In genomic region chr15:96591876-96592417, GRCm38 (mm10) we compare ENCODE assay signal across 15 mouse cellular contexts. TPM values are rescaled to one million over a fixed set of nuclear protein-coding genes. Genes with fewer than 3 reads are reported as not detected.
DNase-seq lines count a peak whose midpoint lies in the region; ATAC-seq and TF ChIP-seq lines count a peak whose summit lies in the region.
"Had no signal": no experiment of that assay in that cellular context is flagged by ENCODE, and none has a peak within 500 bp of the region (broad histone marks: within the 10 kb centered on the region; RNA-seq: fewer than 3 reads in every experiment).

No protein-coding gene starts in this region.

- 77% methylated on average over 10 of the region's 10 CpGs for WGBS in embryonic facial prominence, embryonic 14.5 days
- 86% methylated on average over 10 of the region's 10 CpGs for WGBS in embryonic facial prominence, embryonic 10.5 days
- 54% methylated on average over 10 of the region's 10 CpGs for WGBS in heart, postnatal 0 days
- WGBS in heart, embryonic 12.5 days, result 82% methylated on average over 10 of the region's 10 CpGs
- WGBS in stomach, embryonic 15.5 days, result 49% methylated on average over 10 of the region's 10 CpGs

- no peak overlapping the region for H3K27ac ChIP-seq in embryonic facial prominence, embryonic 14.5 days (replicated peaks; ENCODE audit: low read depth, low read length)
- no peak overlapping the region for H3K27ac ChIP-seq in embryonic facial prominence, embryonic 10.5 days (replicated peaks)
- peak overlapping the region; percentile 69 for H3K27ac ChIP-seq in heart, postnatal 0 days (ENCODE audit: low read depth)
- no peak overlapping the region for H3K27ac ChIP-seq in heart, embryonic 12.5 days (ENCODE audit: poor library complexity, severe bottlenecking)
- peak overlapping the region; percentile 49; the same call in 1 of the 2 replicates for H3K27ac ChIP-seq in stomach, embryonic 15.5 days
- H3K27ac ChIP-seq: forebrain, embryonic 15.5 days; limb, embryonic 15.5 days had no signal

- no peak for ATAC-seq in embryonic facial prominence, embryonic 14.5 days (ENCODE audit: low read depth)
- ATAC-seq in heart, postnatal 0 days (ENCODE audit: insufficient read depth, low read depth), result peak; percentile 74
- no peak for ATAC-seq in heart, embryonic 12.5 days (ENCODE audit: insufficient number of reproducible peaks, low FRiP score)
- no peak; the same call in 1 of the 2 replicates for ATAC-seq in stomach, embryonic 15.5 days (ENCODE audit: insufficient read depth, low FRiP score, low read depth)
- ATAC-seq: forebrain, embryonic 15.5 days; liver, postnatal 0 days had no signal

- no peaks in the 10 kb centered on the region for H3K9me3 ChIP-seq in embryonic facial prominence, embryonic 14.5 days (ENCODE audit: control insufficient read depth, low read length)
- H3K9me3 ChIP-seq in embryonic facial prominence, embryonic 10.5 days, result no peaks in the 10 kb centered on the region
- no peaks in the 10 kb centered on the region for H3K9me3 ChIP-seq in heart, postnatal 0 days (replicated peaks; ENCODE audit: control insufficient read depth, low read length)
- no peaks in the 10 kb centered on the region for H3K9me3 ChIP-seq in heart, embryonic 12.5 days (replicated peaks)
- H3K9me3 ChIP-seq in stomach, embryonic 15.5 days, result no peaks in the 10 kb centered on the region
- H3K9me3 ChIP-seq: forebrain, embryonic 15.5 days; limb, embryonic 15.5 days had no signal

- no peak overlapping the region for H3K4me2 ChIP-seq in embryonic facial prominence, embryonic 14.5 days (ENCODE audit: low read depth, low read length)
- 0 out of 2 replicates have a peak overlapping the region, but pooled peaks have one; percentile 8 for H3K4me2 ChIP-seq in heart, postnatal 0 days (ENCODE audit: low read depth, low read length)
- H3K4me2 ChIP-seq in heart, embryonic 12.5 days, result no peak overlapping the region
- no peak overlapping the region for H3K4me2 ChIP-seq in stomach, embryonic 15.5 days
- H3K4me2 ChIP-seq: forebrain, embryonic 15.5 days; limb, embryonic 15.5 days had no signal

- H3K9ac ChIP-seq in embryonic facial prominence, embryonic 14.5 days (ENCODE audit: low read depth, low read length), result no peak overlapping the region
- H3K9ac ChIP-seq in heart, postnatal 0 days (replicated peaks; ENCODE audit: low read depth, low read length), result no peak overlapping the region
- H3K9ac ChIP-seq in heart, embryonic 12.5 days, result no peak overlapping the region
- H3K9ac ChIP-seq in stomach, embryonic 15.5 days, result no peak overlapping the region
- H3K9ac ChIP-seq: forebrain, embryonic 15.5 days; limb, embryonic 15.5 days; liver, postnatal 0 days had no signal

- H3K4me1 ChIP-seq in embryonic facial prominence, embryonic 14.5 days (ENCODE audit: control insufficient read depth, insufficient read depth, low read length), result peaks cover 5% of the 10 kb centered on the region
- peaks cover 16% of the 10 kb centered on the region for H3K4me1 ChIP-seq in embryonic facial prominence, embryonic 10.5 days
- H3K4me1 ChIP-seq in heart, postnatal 0 days (ENCODE audit: control insufficient read depth, insufficient read depth), result peaks cover 24% of the 10 kb centered on the region
- peaks cover 23% of the 10 kb centered on the region for H3K4me1 ChIP-seq in heart, embryonic 12.5 days (replicated peaks)
- H3K4me1 ChIP-seq in stomach, embryonic 15.5 days, result peaks cover 5% of the 10 kb centered on the region; the same call in 1 of the 2 replicates

- H3K27me3 ChIP-seq in embryonic facial prominence, embryonic 14.5 days (replicated peaks; ENCODE audit: control insufficient read depth, insufficient read depth, low read length), result no peaks in the 10 kb centered on the region
- H3K27me3 ChIP-seq in embryonic facial prominence, embryonic 10.5 days (replicated peaks; ENCODE audit: low read depth, poor library complexity, severe bottlenecking), result no peaks in the 10 kb centered on the region
- no peaks in the 10 kb centered on the region for H3K27me3 ChIP-seq in heart, postnatal 0 days (ENCODE audit: control insufficient read depth, insufficient read depth, low read length)
- H3K27me3 ChIP-seq in heart, embryonic 12.5 days (replicated peaks), result no peaks in the 10 kb centered on the region
- H3K27me3 ChIP-seq in stomach, embryonic 15.5 days (replicated peaks), result no peaks in the 10 kb centered on the region
- H3K27me3 ChIP-seq: forebrain, embryonic 15.5 days; limb, embryonic 15.5 days had no signal

- H3K4me3 ChIP-seq in embryonic facial prominence, embryonic 14.5 days (ENCODE audit: low read depth, low read length), result no peak overlapping the region
- H3K4me3 ChIP-seq in embryonic facial prominence, embryonic 10.5 days, result no peak overlapping the region
- H3K4me3 ChIP-seq in heart, postnatal 0 days (ENCODE audit: low read depth, low read length), result no peak overlapping the region
- no peak overlapping the region for H3K4me3 ChIP-seq in heart, embryonic 12.5 days
- H3K4me3 ChIP-seq in stomach, embryonic 15.5 days (replicated peaks), result no peak overlapping the region
- H3K4me3 ChIP-seq: forebrain, embryonic 15.5 days; limb, embryonic 15.5 days had no signal

- TF ChIP-seq CTCF in heart, postnatal 0 days (IDR thresholded peaks at IDR 0.05; ENCODE audit: low read depth), result no peak

- H3K36me3 ChIP-seq in embryonic facial prominence, embryonic 14.5 days (ENCODE audit: control insufficient read depth, insufficient read depth, low read length), result peaks cover 39% of the 10 kb centered on the region
- H3K36me3 ChIP-seq in embryonic facial prominence, embryonic 10.5 days (replicated peaks), result peaks cover 97% of the 10 kb centered on the region
- H3K36me3 ChIP-seq in heart, postnatal 0 days (replicated peaks; ENCODE audit: control insufficient read depth, insufficient read depth, low read length), result peaks cover 27% of the 10 kb centered on the region
- peaks cover 51% of the 10 kb centered on the region for H3K36me3 ChIP-seq in heart, embryonic 12.5 days
- H3K36me3 ChIP-seq in stomach, embryonic 15.5 days, result 0 out of 2 replicates have a peak, but pooled peaks cover 3% of the 10 kb centered on the region

- DNase-seq in embryonic facial prominence, embryonic 14.5 days (ENCODE audit: low spot score), result peak; percentile 12
- no peak for DNase-seq in embryonic facial prominence, embryonic 10.5 days (ENCODE audit: low spot score)
- DNase-seq in heart, postnatal 0 days (ENCODE audit: low spot score), result peak; percentile 75
- peak; percentile 1 for DNase-seq in ovary, postnatal 36 days (ENCODE audit: low spot score)
- DNase-seq in ovary, adult 18-20 months (ENCODE audit: low spot score), result no peak
- no peak for DNase-seq in frontal cortex, postnatal 25 days (ENCODE audit: low spot score in 2 of 2)
- DNase-seq: adrenal gland, postnatal 14 days; cerebellum, adult 2 months; kidney, adult 18-20 months; kidney, postnatal 25 days; liver, postnatal 0 days had no signal

- TF ChIP-seq EP300 in heart, postnatal 0 days (IDR thresholded peaks at IDR 0.05; ENCODE audit: low read depth), result no peak

RNA-seq across cellular contexts. Expression of gene Slc38a1, which starts 50.8 kb away (rescaled TPM):
- 46.1 and 56.2 TPM in 2 replicates for polyA plus RNA-seq in embryonic facial prominence, embryonic 14.5 days (2014; fragmentation: Nextera tagmentation; extraction: Ambion mirVana)
- 120 and 124 TPM in 2 replicates for polyA plus RNA-seq in embryonic facial prominence, embryonic 10.5 days (2016; fragmentation: Nextera tagmentation; extraction: Ambion mirVana)
- total RNA-seq in heart, postnatal 0 days (2014; rRNA removed; ENCODE audit: low replicate concordance), result 52.4 and 57.8 TPM in 2 replicates
- polyA plus RNA-seq in heart, postnatal 0 days (2015; fragmentation: Nextera tagmentation; extraction: Ambion mirVana), result 43.6 and 56.7 TPM in 2 replicates
- 93.0 and 99.8 TPM in 2 replicates for polyA plus RNA-seq in heart, embryonic 12.5 days (2016; fragmentation: Nextera tagmentation; extraction: Ambion mirVana)
- 70.6 and 78.7 TPM in 2 replicates for polyA plus RNA-seq in stomach, embryonic 15.5 days (2015; fragmentation: Nextera tagmentation; extraction: Ambion mirVana)

Comparison
In these comparisons a context has a peak if more than half of its experiments do, and no peak if none do; other contexts are left out.
1. DNase-seq: peak in embryonic facial prominence, embryonic 14.5 days (single experiment), heart, postnatal 0 days (single experiment) and ovary, postnatal 36 days (single experiment); none in embryonic facial prominence, embryonic 10.5 days (single experiment), ovary, adult 18-20 months (single experiment) and frontal cortex, postnatal 25 days (0 of 2).
2. H3K27ac ChIP-seq: peak in heart, postnatal 0 days (single experiment) and stomach, embryonic 15.5 days (single experiment); none in embryonic facial prominence, embryonic 14.5 days (single experiment), embryonic facial prominence, embryonic 10.5 days (single experiment) and heart, embryonic 12.5 days (single experiment).